Mouse (Mus musculus): ENCODE data around the gene Mgmt. TPM values are rescaled to one million over a fixed set of nuclear protein-coding genes. Genes with fewer than 3 reads are reported as not detected.

The Mgmt gene
- polyA plus RNA-seq, 1 experiment from 2014 or later, result 1.5 TPM

DNA sequence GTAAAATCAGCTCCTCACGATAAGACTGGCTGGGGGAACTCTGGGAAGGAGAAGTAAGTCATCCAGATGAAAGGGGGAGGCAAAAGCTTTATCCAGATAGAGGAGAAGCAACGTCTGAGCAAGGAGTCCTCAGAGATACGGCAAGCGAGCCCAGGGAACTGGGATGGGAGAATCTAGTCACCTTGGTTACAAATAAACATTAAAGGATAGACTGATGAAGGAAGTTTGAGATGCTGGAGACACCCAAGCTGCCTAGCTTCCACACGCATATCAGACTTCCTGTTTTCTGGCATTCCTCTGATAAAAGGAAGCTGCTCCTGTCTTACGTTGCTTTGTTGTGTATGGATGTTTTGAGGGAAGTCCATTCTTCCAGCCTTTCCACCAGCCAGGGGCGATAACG lies 42.5 kb upstream of the Mgmt start:
- Histone ChIP-seq H3K27me3 (ENCODE audit: control insufficient read depth, insufficient read depth, low read length) (no peaks in the 10 kb centered on the region), H3K36me3 (ENCODE audit: control insufficient read depth, insufficient read depth, low read length) (no peaks in the 10 kb centered on the region), H3K4me1 (ENCODE audit: control insufficient read depth, insufficient read depth, low read length) (no peaks in the 10 kb centered on the region), H3K27ac (replicated peaks; ENCODE audit: low read depth, low read length) (no peak overlapping the region), H3K4me2 (ENCODE audit: low read length) (no peak overlapping the region), H3K4me3 (replicated peaks; ENCODE audit: low read depth, low read length) (no peak overlapping the region), H3K9ac (replicated peaks; ENCODE audit: low read length) (no peak overlapping the region), H3K9me3 (ENCODE audit: control insufficient read depth, low read length) (no peaks in the 10 kb centered on the region)
- 83% methylated on average over 8 of the region's 8 CpGs for WGBS
- ATAC-seq (ENCODE audit: low FRiP score, low TSS enrichment) (no peak), DNase-seq (no peak)

- Histone ChIP-seq H3K4me3 (replicated peaks; ENCODE audit: low read depth, low read length) (no peak overlapping the region), H3K9me3 (ENCODE audit: control insufficient read depth, low read length) (no peaks in the 10 kb centered on the region), H3K4me1 (ENCODE audit: control insufficient read depth, insufficient read depth, low read length) (no peaks in the 10 kb centered on the region), H3K9ac (replicated peaks; ENCODE audit: low read length) (no peak overlapping the region), H3K36me3 (ENCODE audit: control insufficient read depth, insufficient read depth, low read length) (no peaks in the 10 kb centered on the region), H3K27ac (replicated peaks; ENCODE audit: low read depth, low read length) (no peak overlapping the region), H3K4me2 (ENCODE audit: low read length) (no peak overlapping the region), H3K27me3 (ENCODE audit: control insufficient read depth, insufficient read depth, low read length) (no peaks in the 10 kb centered on the region)
- ATAC-seq (ENCODE audit: low FRiP score, low TSS enrichment) (no peak), DNase-seq (no peak)
- WGBS, result 77% methylated on average over 4 of the region's 4 CpGs
These were observed 41.7 kb upstream of the Mgmt start for GRCm38 (mm10) chr7:136852721-136853120.

- Histone ChIP-seq H3K9me3 (ENCODE audit: control insufficient read depth, low read length) (no peaks in the 10 kb centered on the region), H3K27ac (replicated peaks; ENCODE audit: low read depth, low read length) (no peak overlapping the region), H3K4me3 (replicated peaks; ENCODE audit: low read depth, low read length) (no peak overlapping the region), H3K27me3 (ENCODE audit: control insufficient read depth, insufficient read depth, low read length) (no peaks in the 10 kb centered on the region), H3K36me3 (ENCODE audit: control insufficient read depth, insufficient read depth, low read length) (no peaks in the 10 kb centered on the region), H3K4me1 (ENCODE audit: control insufficient read depth, insufficient read depth, low read length) (peaks cover 18% of the 10 kb centered on the region), H3K9ac (replicated peaks; ENCODE audit: low read length) (no peak overlapping the region), H3K4me2 (ENCODE audit: low read length) (no peak overlapping the region)
- ATAC-seq (ENCODE audit: low FRiP score, low TSS enrichment) (no peak), DNase-seq (no peak)
- WGBS, result 24% methylated on average over 7 of the region's 7 CpGs
These were observed 29.5 kb upstream of the Mgmt start for GRCm38 (mm10) chr7:136864677-136865463.

- whole genome bisulfite sequencing, result 94% methylated on average over 4 of the region's 4 CpGs
These were observed 28.5 kb upstream of the Mgmt start for GRCm38 (mm10) chr7:136865876-136866275.

DNA sequence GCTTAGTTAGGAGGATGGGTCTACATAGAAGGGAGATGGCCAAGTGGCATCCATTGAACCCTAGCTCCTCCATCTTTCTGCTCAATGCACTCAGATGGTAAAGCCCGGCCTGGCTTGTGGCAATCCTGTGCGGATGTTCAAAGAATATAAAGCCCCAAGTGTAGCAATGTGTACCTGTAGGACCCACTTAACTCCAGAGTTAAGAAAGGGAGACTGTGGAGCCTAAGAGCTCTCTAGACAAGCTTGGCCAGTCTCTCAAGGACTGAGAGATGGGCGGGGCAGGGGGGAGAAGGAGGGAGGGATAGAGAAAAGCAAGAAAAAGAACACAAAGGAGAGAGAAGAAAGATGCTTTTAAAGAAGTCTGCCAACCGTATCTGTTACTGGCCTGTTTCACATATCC lies 27.9 kb upstream of the Mgmt start:
- 67% methylated on average over 4 of the region's 4 CpGs for WGBS
- no peaks in the 10 kb centered on the region for H3K36me3 ChIP-seq (ENCODE audit: control insufficient read depth, insufficient read depth, low read length)
- H3K4me1 ChIP-seq (ENCODE audit: control insufficient read depth, insufficient read depth, low read length), result peaks cover 19% of the 10 kb centered on the region
- no peak for DNase-seq
- H3K9me3 ChIP-seq (ENCODE audit: control insufficient read depth, low read length), result no peaks in the 10 kb centered on the region
- ATAC-seq (ENCODE audit: low FRiP score, low TSS enrichment), result no peak
- no peak overlapping the region for H3K4me3 ChIP-seq (replicated peaks; ENCODE audit: low read depth, low read length)
- H3K9ac ChIP-seq (replicated peaks; ENCODE audit: low read length), result no peak overlapping the region
- H3K27me3 ChIP-seq (ENCODE audit: control insufficient read depth, insufficient read depth, low read length), result no peaks in the 10 kb centered on the region
- no peak overlapping the region for H3K4me2 ChIP-seq (ENCODE audit: low read length)
- H3K27ac ChIP-seq (replicated peaks; ENCODE audit: low read depth, low read length), result no peak overlapping the region

More at GRCm38 (mm10) chr7:136865876-136866275, 28.5 kb upstream of the Mgmt start:
- no peak overlapping the region for H3K4me2 ChIP-seq (ENCODE audit: low read length)
- ATAC-seq (ENCODE audit: low FRiP score, low TSS enrichment), result no peak
- no peaks in the 10 kb centered on the region for H3K9me3 ChIP-seq (ENCODE audit: control insufficient read depth, low read length)
- no peaks in the 10 kb centered on the region for H3K36me3 ChIP-seq (ENCODE audit: control insufficient read depth, insufficient read depth, low read length)
- no peak for DNase-seq
- H3K4me1 ChIP-seq (ENCODE audit: control insufficient read depth, insufficient read depth, low read length), result peaks cover 18% of the 10 kb centered on the region
- H3K27ac ChIP-seq (replicated peaks; ENCODE audit: low read depth, low read length), result no peak overlapping the region
- H3K4me3 ChIP-seq (replicated peaks; ENCODE audit: low read depth, low read length), result no peak overlapping the region
- no peak overlapping the region for H3K9ac ChIP-seq (replicated peaks; ENCODE audit: low read length)
- H3K27me3 ChIP-seq (ENCODE audit: control insufficient read depth, insufficient read depth, low read length), result no peaks in the 10 kb centered on the region

GRCm38 (mm10) chr7:136871535-136871934 lies 22.9 kb upstream of the Mgmt start:
- H3K27ac ChIP-seq (replicated peaks; ENCODE audit: low read depth, low read length), result no peak overlapping the region
- H3K36me3 ChIP-seq (ENCODE audit: control insufficient read depth, insufficient read depth, low read length), result no peaks in the 10 kb centered on the region
- DNase-seq (peak; percentile 40), ATAC-seq (ENCODE audit: low FRiP score, low TSS enrichment) (no peak)
- 39% methylated on average over 11 of the region's 11 CpGs for WGBS
- no peaks in the 10 kb centered on the region for H3K9me3 ChIP-seq (ENCODE audit: control insufficient read depth, low read length)
- H3K4me2 ChIP-seq (ENCODE audit: low read length), result peak overlapping the region; percentile 23; the same call in 1 of the 2 replicates
- no peaks in the 10 kb centered on the region for H3K27me3 ChIP-seq (ENCODE audit: control insufficient read depth, insufficient read depth, low read length)
- peaks cover 9% of the 10 kb centered on the region for H3K4me1 ChIP-seq (ENCODE audit: control insufficient read depth, insufficient read depth, low read length)
- no peak overlapping the region for H3K9ac ChIP-seq (replicated peaks; ENCODE audit: low read length)
- H3K4me3 ChIP-seq (replicated peaks; ENCODE audit: low read depth, low read length), result no peak overlapping the region

DNA sequence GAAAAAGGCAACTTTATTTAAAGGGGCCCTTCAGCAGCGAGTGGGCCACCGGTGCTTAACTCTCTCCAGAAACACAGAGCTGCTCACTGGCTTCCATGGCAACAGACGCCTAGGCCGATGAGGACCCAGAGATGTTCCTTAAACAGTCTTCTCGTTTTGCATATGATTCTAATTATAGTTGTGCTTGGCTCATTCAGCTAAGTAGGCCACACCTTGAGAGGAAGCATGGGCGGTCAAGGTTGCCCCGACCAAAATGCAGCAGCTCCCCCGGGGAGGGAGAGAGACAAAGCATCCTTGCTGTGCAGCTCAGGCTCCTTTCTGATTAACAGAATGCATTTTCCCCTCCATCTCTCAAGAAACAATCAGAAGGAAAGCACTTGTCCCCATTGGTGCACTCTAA lies 22.4 kb upstream of the Mgmt start:
- no peaks in the 10 kb centered on the region for H3K9me3 ChIP-seq (ENCODE audit: control insufficient read depth, low read length)
- peaks cover 9% of the 10 kb centered on the region for H3K4me1 ChIP-seq (ENCODE audit: control insufficient read depth, insufficient read depth, low read length)
- H3K4me3 ChIP-seq (replicated peaks; ENCODE audit: low read depth, low read length), result no peak overlapping the region
- H3K27me3 ChIP-seq (ENCODE audit: control insufficient read depth, insufficient read depth, low read length), result no peaks in the 10 kb centered on the region
- no peak overlapping the region for H3K9ac ChIP-seq (replicated peaks; ENCODE audit: low read length)
- 2% methylated on average over 8 of the region's 8 CpGs for WGBS
- DNase-seq (peak; percentile 74), ATAC-seq (ENCODE audit: low FRiP score, low TSS enrichment) (no peak)
- peak overlapping the region; percentile 23; the same call in 1 of the 2 replicates for H3K4me2 ChIP-seq (ENCODE audit: low read length)
- H3K27ac ChIP-seq (replicated peaks; ENCODE audit: low read depth, low read length), result 0 out of 2 replicates have a peak overlapping the region, but pooled peaks have one; percentile 32
- H3K36me3 ChIP-seq (ENCODE audit: control insufficient read depth, insufficient read depth, low read length), result no peaks in the 10 kb centered on the region

DNA sequence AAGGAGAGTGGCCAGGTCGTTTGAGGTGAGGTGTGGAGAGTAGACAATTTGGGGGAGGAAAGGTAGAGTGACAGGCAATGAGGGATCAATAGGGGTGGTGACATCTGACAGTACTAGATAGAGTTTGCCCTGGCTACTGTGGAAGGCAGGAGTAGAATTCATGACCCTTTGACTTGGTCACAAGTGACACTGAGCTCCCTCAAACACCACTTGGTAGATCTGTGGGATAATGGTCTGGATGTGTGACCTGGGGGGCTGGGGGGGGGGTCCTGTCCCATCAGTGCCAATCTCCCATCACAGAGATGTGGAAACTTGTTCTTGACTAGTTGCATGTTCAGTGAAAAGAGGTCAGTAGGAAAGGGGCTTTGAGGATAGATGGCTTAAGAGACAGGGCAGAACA lies 20.0 kb upstream of the Mgmt start:
- Histone ChIP-seq H3K9ac (replicated peaks; ENCODE audit: low read length) (no peak overlapping the region), H3K27ac (replicated peaks; ENCODE audit: low read depth, low read length) (no peak overlapping the region), H3K4me2 (ENCODE audit: low read length) (no peak overlapping the region), H3K4me3 (replicated peaks; ENCODE audit: low read depth, low read length) (no peak overlapping the region), H3K4me1 (ENCODE audit: control insufficient read depth, insufficient read depth, low read length) (peaks cover 9% of the 10 kb centered on the region), H3K36me3 (ENCODE audit: control insufficient read depth, insufficient read depth, low read length) (no peaks in the 10 kb centered on the region), H3K9me3 (ENCODE audit: control insufficient read depth, low read length) (no peaks in the 10 kb centered on the region), H3K27me3 (ENCODE audit: control insufficient read depth, insufficient read depth, low read length) (no peaks in the 10 kb centered on the region)
- 44% methylated on average over 1 of the region's 1 CpGs for WGBS
- no peak for ATAC-seq (ENCODE audit: low FRiP score, low TSS enrichment)
- no peak for DNase-seq

- Histone ChIP-seq H3K4me1 (ENCODE audit: control insufficient read depth, insufficient read depth, low read length) (no peaks in the 10 kb centered on the region), H3K27ac (replicated peaks; ENCODE audit: low read depth, low read length) (no peak overlapping the region), H3K36me3 (ENCODE audit: control insufficient read depth, insufficient read depth, low read length) (no peaks in the 10 kb centered on the region), H3K4me2 (ENCODE audit: low read length) (no peak overlapping the region), H3K9me3 (ENCODE audit: control insufficient read depth, low read length) (no peaks in the 10 kb centered on the region), H3K4me3 (replicated peaks; ENCODE audit: low read depth, low read length) (no peak overlapping the region), H3K27me3 (ENCODE audit: control insufficient read depth, insufficient read depth, low read length) (no peaks in the 10 kb centered on the region), H3K9ac (replicated peaks; ENCODE audit: low read length) (no peak overlapping the region)
- DNase-seq, result no peak
- ATAC-seq (ENCODE audit: low FRiP score, low TSS enrichment), result no peak
- 92% methylated on average over 4 of the region's 4 CpGs for WGBS
These were observed 14.0 kb upstream of the Mgmt start for GRCm38 (mm10) chr7:136880386-136880785.
